Mouse (Mus musculus) left cerebral cortex, adult 2 months (tissue): ENCODE data around the gene Akt1s1. TPM values are rescaled to one million over a fixed set of nuclear protein-coding genes. Genes with fewer than 3 reads are reported as not detected.

ENCODE experiments used
- DNase-seq, 2 experiments: peaks; one replicate each; pipeline ENCODE4 v3.0.0; 2021 to 2022; ENCODE audit warnings: low spot score in 2 of 2, mixed read lengths in 1 of 2; ENCODE audit errors: extremely low spot score in 1 of 2
- H3K27ac ChIP-seq: fragments of 200-600 bp; 2 replicates; pipeline ENCODE4 v1.8.1; 2022
- H3K4me3 ChIP-seq: fragments of 200-600 bp; 2 replicates; pipeline ENCODE4 v1.8.1; 2022
- CTCF ChIP-seq: fragments of 200-600 bp; IDR thresholded peaks from 2 replicates; pipeline ENCODE4 v1.8.1; 2022; ENCODE audit warnings: antibody characterized with exemption, mild to moderate bottlenecking, moderate library complexity
- intact Hi-C: fragments of 180-260 bp; cut with DNase I; formaldehyde crosslinking; loops from one replicate; pipeline ENCODE4 v1.15.1; 2025
- total RNA-seq, 2 experiments: library from RNA; stranded (reverse); gene quantifications; 2 replicates each; pipeline ENCODE4 v1.2.3; 2021

Gene Akt1s1
- total RNA-seq, 2 experiments from 2014 or later = 69.7 to 77.0 TPM

DNA sequence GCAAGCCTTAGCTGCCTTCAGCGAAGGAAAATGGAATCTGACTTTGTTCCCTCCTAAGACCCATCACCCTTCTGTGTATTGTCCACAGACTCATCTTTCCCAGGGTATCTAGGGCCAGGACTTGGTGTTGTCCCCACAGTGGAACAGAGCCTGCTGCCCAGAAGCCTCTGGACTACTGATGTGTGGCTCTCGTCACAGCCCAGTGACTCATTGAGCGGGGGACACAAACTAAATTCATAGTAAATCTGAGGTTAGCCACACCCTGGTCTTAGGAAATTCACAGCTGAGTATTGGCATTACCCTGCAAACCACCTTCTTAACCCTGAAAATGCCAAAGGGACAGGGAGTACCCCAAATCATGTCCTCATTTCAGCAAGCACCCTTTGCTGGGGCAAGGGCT lies 22.0 kb upstream of the Akt1s1 start:
- no peak overlapping the region for H3K27ac ChIP-seq
- H3K4me3 ChIP-seq = no peak overlapping the region
- DNase-seq = no peak
- TF ChIP-seq CTCF = no peak
- intact Hi-C loops = no loop called here

DNA sequence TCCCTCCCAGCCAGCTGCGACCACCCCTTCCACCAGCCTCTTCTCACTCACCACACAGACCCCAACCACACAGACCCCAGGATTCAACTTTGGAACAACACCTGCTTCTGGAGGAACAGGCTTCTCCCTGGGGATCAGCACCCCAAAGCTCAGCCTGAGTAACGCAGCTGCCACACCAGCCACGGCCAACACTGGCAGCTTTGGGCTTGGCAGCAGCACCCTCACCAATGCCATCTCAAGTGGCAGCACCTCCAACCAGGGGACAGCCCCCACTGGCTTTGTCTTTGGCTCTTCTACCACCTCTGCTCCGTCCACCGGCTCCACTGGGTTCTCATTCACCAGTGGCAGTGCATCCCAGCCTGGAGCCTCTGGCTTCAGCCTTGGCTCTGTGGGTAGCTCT lies 20.1 kb upstream of the Akt1s1 start:
- no peak for TF ChIP-seq CTCF
- Histone ChIP-seq H3K4me3 (no peak overlapping the region), H3K27ac (no peak overlapping the region)
- DNase-seq = no peak
- intact Hi-C loops = no loop called here

DNA sequence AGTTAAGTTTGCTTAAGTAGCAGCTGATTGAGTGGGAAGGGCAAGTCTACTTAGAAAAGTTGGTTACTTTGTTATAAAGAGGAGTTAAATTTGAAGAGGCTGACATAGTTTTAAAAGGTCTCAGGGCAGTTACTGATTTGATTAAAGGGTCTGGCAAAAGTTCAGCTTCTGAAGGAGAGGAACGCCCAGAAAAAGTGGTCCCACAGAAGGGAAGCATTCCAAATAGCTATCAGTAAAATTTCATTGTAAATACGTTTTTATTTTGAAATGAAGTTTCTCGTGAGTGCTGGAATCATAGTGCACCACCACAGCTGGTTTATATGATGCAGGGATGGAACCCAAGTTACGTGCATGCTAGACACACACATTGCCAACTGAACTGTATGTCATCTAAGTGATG lies 16.0 kb upstream of the Akt1s1 start:
- Histone ChIP-seq H3K4me3 (no peak overlapping the region), H3K27ac (no peak overlapping the region)
- TF ChIP-seq CTCF = no peak
- no peak for DNase-seq
- intact Hi-C loops = no loop called here

DNA sequence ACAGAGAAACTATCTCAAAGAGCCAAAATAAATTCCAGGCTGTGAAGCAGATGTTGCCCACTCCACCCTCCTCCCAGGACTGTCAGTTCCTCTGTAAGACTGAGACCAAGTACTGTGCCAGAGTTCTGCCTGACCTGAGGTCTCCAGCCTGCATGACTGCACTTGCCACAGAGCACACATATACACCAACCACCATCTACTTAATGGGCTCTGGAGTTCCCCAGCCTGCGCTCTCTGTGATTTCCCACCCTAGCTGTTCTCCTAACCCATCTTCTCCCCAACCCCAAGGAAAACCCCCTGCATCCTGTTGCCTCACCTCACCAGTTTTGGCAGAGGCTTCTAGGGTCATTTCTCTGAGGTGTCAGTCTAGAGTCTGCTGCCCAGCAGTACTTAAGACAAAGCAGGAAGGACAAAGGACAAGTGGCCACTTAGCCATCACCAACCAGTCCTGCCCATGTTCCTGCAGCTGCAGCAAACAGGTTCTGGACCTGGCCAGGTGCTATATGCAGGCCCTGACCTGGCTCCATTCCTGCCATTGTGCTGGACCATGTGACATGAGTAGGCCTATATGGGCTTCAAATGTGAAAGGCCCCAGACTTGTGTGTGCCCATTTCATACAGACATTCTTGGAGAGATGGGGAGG lies 13.3 kb upstream of the Akt1s1 start:
- TF ChIP-seq CTCF = no peak
- DNase-seq = no peak
- intact Hi-C loops = no loop called here

DNA sequence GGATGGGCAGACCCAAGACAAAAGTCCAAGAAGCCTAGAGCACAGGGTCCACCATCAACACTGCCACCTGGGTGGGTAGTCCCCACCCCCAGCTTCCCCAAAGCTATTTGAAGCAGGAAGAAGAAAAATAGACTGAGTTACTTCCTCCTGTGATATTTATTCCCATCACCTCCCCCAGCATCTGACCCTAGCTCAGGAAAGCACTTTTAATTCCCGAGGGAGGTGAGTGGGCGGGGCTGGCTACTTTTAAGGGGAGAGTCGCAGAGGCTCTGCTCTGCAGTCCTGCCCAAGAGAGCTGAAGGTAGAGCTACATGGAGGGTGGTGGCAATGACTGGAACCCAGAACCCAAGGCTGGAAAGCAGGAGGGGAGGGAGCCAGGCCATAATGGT lies 12.8 kb upstream of the Akt1s1 start:
- TF ChIP-seq CTCF = no peak
- H3K27ac ChIP-seq = no peak overlapping the region
- DNase-seq = no peak
- no peak overlapping the region for H3K4me3 ChIP-seq
- intact Hi-C loops = no loop called here

More for the DNA sequence above, 13.3 kb upstream of the Akt1s1 start:
- Histone ChIP-seq H3K4me3 (no peak overlapping the region), H3K27ac (no peak overlapping the region)

DNA sequence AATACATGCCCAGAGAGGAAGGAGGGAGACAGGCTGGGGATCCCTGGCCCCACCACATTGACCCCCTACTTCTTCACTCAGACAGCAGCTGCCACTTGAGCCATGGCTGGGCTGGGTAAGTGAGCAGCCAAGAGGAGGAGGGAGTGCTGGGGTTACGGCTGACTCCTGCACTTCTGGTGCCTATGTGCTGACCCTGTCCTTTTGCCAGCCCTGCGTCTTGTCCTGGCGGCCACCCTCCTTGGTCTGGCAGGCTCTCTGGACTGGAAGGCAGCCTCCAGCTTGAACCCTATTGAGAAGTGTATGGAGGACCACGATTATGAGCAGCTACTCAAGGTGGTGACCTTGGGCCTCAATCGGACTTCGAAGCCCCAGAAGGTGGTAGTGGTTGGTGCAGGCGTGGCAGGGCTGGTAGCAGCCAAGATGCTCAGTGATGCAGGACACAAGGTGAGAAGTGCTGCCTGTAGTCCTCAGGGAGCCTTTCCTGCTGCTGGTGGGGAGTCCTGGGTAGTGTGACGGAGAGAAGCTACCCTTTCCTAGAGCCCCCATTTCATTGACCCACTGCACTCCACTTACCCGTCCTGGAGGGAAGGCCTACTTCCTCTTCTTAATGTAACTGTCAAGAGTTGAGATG lies 12.3 kb upstream of the Akt1s1 start:
- no peak for TF ChIP-seq CTCF
- Histone ChIP-seq H3K4me3 (no peak overlapping the region), H3K27ac (no peak overlapping the region)
- DNase-seq = no peak
- intact Hi-C loops = no loop called here

DNA sequence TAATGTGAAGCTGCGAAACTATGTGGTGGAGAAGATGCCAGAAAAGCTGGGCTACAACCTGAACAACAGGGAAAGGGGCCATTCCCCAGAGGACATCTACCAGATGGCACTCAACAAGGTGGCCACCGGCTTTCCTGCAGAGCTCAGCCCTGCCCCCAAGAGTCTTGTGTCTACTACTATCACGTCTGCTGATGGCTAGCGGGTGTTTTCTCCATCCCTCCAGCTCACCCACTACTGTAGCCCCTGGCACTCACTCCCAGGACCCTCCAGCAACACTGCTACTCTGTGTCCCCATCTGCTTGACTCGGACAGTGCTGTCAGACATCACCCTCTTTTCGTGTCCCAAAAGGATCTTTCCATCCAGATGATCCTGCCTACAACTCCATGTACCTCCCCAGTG lies 10.7 kb upstream of the Akt1s1 start:
- Histone ChIP-seq H3K27ac (no peak overlapping the region), H3K4me3 (no peak overlapping the region)
- intact Hi-C loops = no loop called here
- no peak for TF ChIP-seq CTCF
- no peak for DNase-seq

DNA sequence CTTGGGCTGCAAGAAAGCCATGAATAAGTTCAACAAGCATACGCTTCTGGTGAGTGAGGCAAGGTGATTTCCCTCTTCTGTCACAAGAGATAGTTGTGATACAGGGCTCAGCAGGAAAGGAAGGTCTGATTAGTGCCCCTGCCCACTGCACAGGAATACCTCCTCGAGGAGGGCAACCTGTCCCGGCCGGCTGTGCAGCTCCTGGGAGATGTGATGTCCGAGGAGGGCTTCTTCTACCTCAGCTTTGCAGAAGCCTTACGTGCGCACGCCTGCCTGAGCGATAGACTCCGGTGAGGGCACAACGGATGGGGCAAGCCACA lies 9.7 kb upstream of the Akt1s1 start:
- Histone ChIP-seq H3K4me3 (peak overlapping the region; percentile 32), H3K27ac (no peak overlapping the region)
- no peak for TF ChIP-seq CTCF
- no peak for DNase-seq
- intact Hi-C loops = no loop called here

DNA sequence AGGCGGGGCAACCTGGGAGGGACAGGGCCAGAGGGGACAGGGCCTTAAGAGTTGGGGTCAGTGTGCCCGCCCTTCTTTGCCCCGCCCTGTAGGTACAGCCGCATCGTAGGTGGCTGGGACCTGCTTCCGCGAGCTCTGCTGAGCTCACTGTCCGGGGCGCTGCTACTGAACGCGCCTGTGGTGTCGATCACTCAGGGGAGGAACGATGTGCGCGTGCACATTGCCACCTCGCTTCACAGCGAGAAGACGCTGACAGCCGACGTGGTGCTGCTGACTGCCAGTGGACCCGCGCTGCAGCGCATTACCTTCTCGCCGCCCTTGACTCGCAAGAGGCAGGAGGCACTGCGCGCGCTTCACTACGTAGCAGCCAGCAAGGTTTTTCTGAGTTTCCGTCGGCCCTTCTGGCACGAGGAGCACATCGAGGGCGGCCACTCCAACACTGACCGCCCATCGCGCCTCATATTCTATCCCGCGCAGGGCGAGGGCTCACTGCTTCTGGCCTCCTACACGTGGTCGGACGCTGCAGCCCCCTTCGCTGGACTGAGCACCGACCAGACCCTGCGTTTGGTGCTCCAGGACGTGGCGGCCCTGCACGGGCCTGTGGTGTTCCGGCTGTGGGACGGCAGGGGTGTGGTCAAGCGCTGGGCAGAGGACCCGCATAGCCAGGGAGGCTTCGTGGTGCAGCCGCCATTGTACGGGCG lies 9.2 kb upstream of the Akt1s1 start:
- intact Hi-C loops = no loop called here
- no peak for TF ChIP-seq CTCF
- DNase-seq = peak in 1 of 2 experiments; percentile 58
- no peak overlapping the region for H3K27ac ChIP-seq
- H3K4me3 ChIP-seq = peak overlapping the region; percentile 32

DNA sequence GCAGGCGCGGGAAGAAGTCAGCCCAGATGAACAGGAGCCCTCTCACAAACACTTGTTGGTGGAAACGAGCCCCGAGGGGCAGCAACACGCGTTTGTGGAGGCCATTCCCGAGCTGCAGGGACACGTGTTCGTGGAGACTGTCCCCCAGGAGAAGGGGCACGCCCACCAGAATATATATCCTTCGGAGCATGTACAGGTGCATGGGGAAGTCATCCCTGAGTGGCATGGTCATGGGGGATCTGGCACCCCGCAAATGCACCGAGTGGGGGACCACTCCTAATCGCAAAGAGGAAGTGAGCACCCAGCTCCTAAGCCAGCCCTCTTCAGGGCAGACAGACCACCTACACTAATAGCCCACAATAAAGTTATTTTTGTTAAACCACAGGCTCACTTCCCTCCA lies 8.4 kb upstream of the Akt1s1 start:
- intact Hi-C loops = no loop called here
- TF ChIP-seq CTCF = no peak
- DNase-seq = no peak
- Histone ChIP-seq H3K27ac (no peak overlapping the region), H3K4me3 (no peak overlapping the region)

DNA sequence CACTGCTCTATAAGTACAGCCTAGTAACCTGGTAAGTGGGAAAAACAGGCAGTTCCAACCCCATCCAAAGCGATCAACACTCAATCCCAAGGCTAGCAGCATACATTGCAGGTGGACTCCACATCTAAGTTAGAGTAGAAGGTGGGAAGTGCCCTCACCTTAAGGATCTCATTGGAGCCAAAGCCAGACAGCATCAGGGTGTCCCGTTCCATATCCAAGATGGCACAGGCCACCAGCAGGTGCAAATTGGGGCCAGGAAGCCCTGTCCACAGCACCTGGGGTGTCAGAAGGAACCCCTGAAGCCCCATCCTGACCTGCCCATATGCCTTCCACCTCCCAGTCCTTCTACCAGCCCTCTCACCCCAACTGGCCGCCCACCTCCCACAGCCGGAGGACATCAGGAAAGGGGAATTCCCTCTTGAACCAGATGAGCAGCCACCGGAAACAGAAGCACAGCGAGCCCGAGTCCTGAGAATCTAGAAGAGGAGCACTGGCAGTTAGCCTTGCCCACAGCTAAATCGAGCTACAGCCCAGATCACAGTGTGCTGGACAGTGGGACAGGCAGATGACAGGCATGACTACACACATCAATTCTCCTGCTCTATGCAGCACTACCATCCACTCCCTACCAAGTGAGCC lies 6.8 kb upstream of the Akt1s1 start:
- no peak overlapping the region for H3K27ac ChIP-seq
- no peak for TF ChIP-seq CTCF
- DNase-seq = no peak
- intact Hi-C loops = no loop called here
- no peak overlapping the region for H3K4me3 ChIP-seq

DNA sequence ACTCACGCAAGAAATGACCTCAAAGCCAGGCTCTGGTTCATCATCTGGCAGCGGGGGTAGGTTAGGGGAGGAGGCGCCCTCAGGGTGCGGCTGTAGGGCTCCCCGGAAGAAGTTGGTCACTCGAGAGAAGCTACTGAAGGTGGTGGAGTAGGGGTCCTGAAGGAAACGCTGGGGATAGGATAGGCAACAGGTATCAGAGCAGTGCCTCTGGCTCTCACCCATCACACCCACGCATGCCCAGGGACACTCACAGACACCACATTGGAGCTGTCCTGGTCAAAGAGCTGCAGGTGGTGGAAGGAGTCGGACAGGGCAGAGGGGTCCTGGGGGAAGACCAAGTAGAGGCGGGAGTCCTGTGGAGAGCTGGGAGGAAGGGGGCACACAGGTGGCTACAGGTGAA lies 3.8 kb upstream of the Akt1s1 start:
- intact Hi-C loops = no loop called here
- Histone ChIP-seq H3K4me3 (no peak overlapping the region), H3K27ac (no peak overlapping the region)
- no peak for TF ChIP-seq CTCF
- DNase-seq = no peak

DNA sequence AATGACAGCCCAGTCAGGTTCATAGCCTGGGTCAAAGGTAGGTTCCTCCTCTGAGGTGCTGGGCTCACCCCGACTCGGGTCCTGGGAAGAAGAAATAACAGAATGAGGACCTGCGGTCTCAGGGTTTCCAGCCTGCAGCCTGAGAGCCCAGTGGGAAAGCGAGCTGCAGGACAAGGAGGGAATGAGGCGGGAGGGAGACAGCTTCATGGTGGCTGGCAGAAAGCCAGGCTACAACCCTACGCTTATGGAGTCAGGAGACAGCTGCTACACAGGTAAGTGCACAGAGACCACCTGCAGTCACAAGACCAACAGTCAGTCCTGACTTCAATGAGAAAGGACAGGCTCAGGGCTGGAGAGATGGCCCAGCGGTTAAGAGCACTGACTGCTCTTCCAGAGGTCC lies 2.0 kb upstream of the Akt1s1 start:
- no peak overlapping the region for H3K27ac ChIP-seq
- intact Hi-C loops = no loop called here
- TF ChIP-seq CTCF = no peak
- no peak overlapping the region for H3K4me3 ChIP-seq
- no peak for DNase-seq
